Mouse (Mus musculus): Measurements from ENCODE around the gene Pfkfb2. TPM values are rescaled to one million over a fixed set of nuclear protein-coding genes. Genes with fewer than 3 reads are reported as not detected.
"Not testable (repeated sequence)": the region's sequence is repeated elsewhere in the genome, so short reads cannot be mapped to it uniquely, and the experiment has no call there.

Pfkfb2 gene
- polyA plus RNA-seq, 1 experiment from 2014 or later, result 24.8 TPM

DNA sequence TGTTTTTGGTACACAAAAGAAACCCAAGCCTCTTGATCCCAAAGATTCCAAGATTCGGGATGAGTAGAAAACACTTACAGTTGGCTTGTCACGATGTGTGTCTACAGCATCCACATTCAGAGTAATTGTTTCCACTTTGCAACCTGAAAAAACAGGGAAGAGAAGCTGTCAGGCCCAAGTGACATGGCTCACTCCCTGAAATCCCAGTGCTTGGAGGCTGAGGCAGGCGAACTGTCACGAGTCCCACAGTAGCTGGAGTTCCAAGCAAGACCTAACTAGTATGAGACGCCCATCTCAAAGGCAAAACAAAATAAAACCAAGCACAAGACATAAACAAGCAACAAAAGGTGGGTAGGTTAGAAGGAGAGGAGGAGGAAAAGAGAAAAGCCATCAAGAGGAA is 30.5 kb downstream of the Pfkfb2 start:
- H3K4me3 ChIP-seq (replicated peaks; ENCODE audit: low read depth, low read length), result no peak overlapping the region
- H3K4me2 ChIP-seq (ENCODE audit: low read length), result no peak overlapping the region
- no peak overlapping the region for H3K9ac ChIP-seq (replicated peaks; ENCODE audit: low read length)
- DNase-seq (no peak), ATAC-seq (ENCODE audit: low FRiP score, low TSS enrichment) (no peak)
- peaks cover 73% of the 10 kb centered on the region for H3K36me3 ChIP-seq (ENCODE audit: control insufficient read depth, insufficient read depth, low read length)
- H3K9me3 ChIP-seq (ENCODE audit: control insufficient read depth, low read length), result no peaks in the 10 kb centered on the region
- 94% methylated on average over 5 of the region's 5 CpGs for WGBS
- H3K27ac ChIP-seq (replicated peaks; ENCODE audit: low read depth, low read length), result no peak overlapping the region
- H3K27me3 ChIP-seq (ENCODE audit: control insufficient read depth, insufficient read depth, low read length), result no peaks in the 10 kb centered on the region
- H3K4me1 ChIP-seq (ENCODE audit: control insufficient read depth, insufficient read depth, low read length), result no peaks in the 10 kb centered on the region

GRCm38 (mm10) chr1:130683905-130684304 is 45.1 kb downstream of the Pfkfb2 start:
- no peak for ATAC-seq (ENCODE audit: low FRiP score, low TSS enrichment)
- Histone ChIP-seq H3K4me2 (ENCODE audit: low read length) (no peak overlapping the region), H3K27ac (replicated peaks; ENCODE audit: low read depth, low read length) (no peak overlapping the region), H3K27me3 (ENCODE audit: control insufficient read depth, insufficient read depth, low read length) (no peaks in the 10 kb centered on the region), H3K4me3 (replicated peaks; ENCODE audit: low read depth, low read length) (no peak overlapping the region), H3K9me3 (ENCODE audit: control insufficient read depth, low read length) (peaks cover 3% of the 10 kb centered on the region; the same call in 1 of the 2 replicates), H3K36me3 (ENCODE audit: control insufficient read depth, insufficient read depth, low read length) (no peaks in the 10 kb centered on the region), H3K9ac (replicated peaks; ENCODE audit: low read length) (no peak overlapping the region), H3K4me1 (ENCODE audit: control insufficient read depth, insufficient read depth, low read length) (no peaks in the 10 kb centered on the region)
- WGBS, result 44% methylated on average over 1 of the region's 1 CpGs
- no peak for DNase-seq

DNA sequence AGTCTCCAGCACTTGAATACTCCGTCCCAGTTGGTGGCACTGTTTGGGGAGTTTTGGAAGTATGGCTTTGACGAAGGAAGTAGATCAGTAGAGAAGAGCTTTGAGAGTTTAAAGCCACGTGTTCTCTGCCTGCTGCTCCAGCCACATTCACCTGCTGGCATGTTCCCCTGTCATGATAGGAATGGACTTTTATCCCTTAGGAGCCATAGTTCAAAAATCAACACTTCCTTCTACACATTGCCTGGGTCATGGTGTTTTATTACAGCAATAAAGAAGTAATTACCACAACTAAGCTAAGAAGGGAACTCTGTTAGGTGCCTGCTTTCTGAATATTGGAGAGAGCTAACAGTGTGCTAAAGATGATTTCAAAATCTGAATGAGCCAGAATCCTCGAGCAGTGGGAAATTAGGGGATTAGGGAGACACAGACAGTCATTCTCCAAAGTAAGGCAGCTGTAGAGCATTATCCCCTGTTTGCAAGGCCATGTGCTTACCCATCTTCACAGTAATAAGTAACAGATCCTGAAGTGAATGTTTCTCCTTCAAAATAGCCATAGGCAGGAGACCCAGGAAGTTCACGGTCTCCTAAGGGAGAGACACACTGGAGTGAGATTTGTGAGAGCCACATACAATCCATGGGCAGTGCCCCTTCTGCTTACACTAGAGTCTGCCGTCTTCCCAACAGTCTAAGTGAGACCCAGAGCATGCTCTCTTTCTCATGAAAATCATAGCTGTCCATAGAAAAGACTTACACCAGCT is 47.2 kb downstream of the Pfkfb2 start:
- no peak overlapping the region for H3K9ac ChIP-seq (replicated peaks; ENCODE audit: low read length)
- WGBS, result 81% methylated on average over 6 of the region's 6 CpGs
- no peaks in the 10 kb centered on the region for H3K36me3 ChIP-seq (ENCODE audit: control insufficient read depth, insufficient read depth, low read length)
- DNase-seq (no peak), ATAC-seq (ENCODE audit: low FRiP score, low TSS enrichment) (no peak)
- no peaks in the 10 kb centered on the region for H3K27me3 ChIP-seq (ENCODE audit: control insufficient read depth, insufficient read depth, low read length)
- H3K27ac ChIP-seq (replicated peaks; ENCODE audit: low read depth, low read length), result no peak overlapping the region
- H3K9me3 ChIP-seq (ENCODE audit: control insufficient read depth, low read length), result no peaks in the 10 kb centered on the region
- no peak overlapping the region for H3K4me3 ChIP-seq (replicated peaks; ENCODE audit: low read depth, low read length)
- H3K4me1 ChIP-seq (ENCODE audit: control insufficient read depth, insufficient read depth, low read length), result no peaks in the 10 kb centered on the region
- H3K4me2 ChIP-seq (ENCODE audit: low read length), result no peak overlapping the region

- no peak for DNase-seq
- WGBS, result 90% methylated on average over 2 of the region's 2 CpGs
- no peak overlapping the region for H3K4me2 ChIP-seq (ENCODE audit: low read length)
- H3K27ac ChIP-seq (replicated peaks; ENCODE audit: low read depth, low read length), result no peak overlapping the region
- no peaks in the 10 kb centered on the region for H3K9me3 ChIP-seq (ENCODE audit: control insufficient read depth, low read length)
- no peaks in the 10 kb centered on the region for H3K4me1 ChIP-seq (ENCODE audit: control insufficient read depth, insufficient read depth, low read length)
- H3K27me3 ChIP-seq (ENCODE audit: control insufficient read depth, insufficient read depth, low read length), result no peaks in the 10 kb centered on the region
- no peak overlapping the region for H3K9ac ChIP-seq (replicated peaks; ENCODE audit: low read length)
- ATAC-seq (ENCODE audit: low FRiP score, low TSS enrichment), result no peak
- H3K36me3 ChIP-seq (ENCODE audit: control insufficient read depth, insufficient read depth, low read length), result no peaks in the 10 kb centered on the region
- H3K4me3 ChIP-seq (replicated peaks; ENCODE audit: low read depth, low read length), result no peak overlapping the region
These were observed 48.0 kb downstream of the Pfkfb2 start for GRCm38 (mm10) chr1:130681075-130681474.

- Histone ChIP-seq H3K4me1 (ENCODE audit: control insufficient read depth, insufficient read depth, low read length) (no peaks in the 10 kb centered on the region), H3K27ac (replicated peaks; ENCODE audit: low read depth, low read length) (no peak overlapping the region), H3K9ac (replicated peaks; ENCODE audit: low read length) (no peak overlapping the region), H3K9me3 (ENCODE audit: control insufficient read depth, low read length) (no peaks in the 10 kb centered on the region), H3K36me3 (ENCODE audit: control insufficient read depth, insufficient read depth, low read length) (no peaks in the 10 kb centered on the region), H3K4me2 (ENCODE audit: low read length) (no peak overlapping the region), H3K4me3 (replicated peaks; ENCODE audit: low read depth, low read length) (no peak overlapping the region), H3K27me3 (ENCODE audit: control insufficient read depth, insufficient read depth, low read length) (no peaks in the 10 kb centered on the region)
- DNase-seq (no peak), ATAC-seq (ENCODE audit: low FRiP score, low TSS enrichment) (no peak)
- WGBS, result 88% methylated on average over 2 of the region's 2 CpGs
These were observed 50.5 kb downstream of the Pfkfb2 start for GRCm38 (mm10) chr1:130678551-130678950.

DNA sequence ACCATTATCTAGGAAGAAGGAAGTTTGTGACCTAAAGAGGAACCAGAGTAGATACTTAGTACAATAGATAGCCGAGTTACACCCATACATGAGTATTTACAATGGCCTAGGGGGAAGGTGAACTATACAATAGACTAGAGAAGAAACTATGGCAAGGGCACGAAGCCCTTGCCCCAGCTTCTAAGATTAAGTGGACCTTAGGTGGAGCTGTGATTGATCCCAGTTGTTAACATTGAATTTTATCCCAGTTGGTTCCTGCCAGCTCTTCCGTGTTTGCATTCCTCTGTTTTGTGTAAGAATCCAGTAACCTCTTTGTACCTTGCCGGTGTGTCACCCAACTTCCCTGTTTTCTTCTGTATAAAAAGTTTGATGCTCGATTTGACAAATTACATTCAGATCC is 65.5 kb downstream of the Pfkfb2 start:
- not testable (repeated sequence) for H3K27me3 ChIP-seq (ENCODE audit: control insufficient read depth, insufficient read depth, low read length); H3K4me2 ChIP-seq (ENCODE audit: low read length); H3K9ac ChIP-seq (replicated peaks; ENCODE audit: low read length); H3K9me3 ChIP-seq (ENCODE audit: control insufficient read depth, low read length); H3K27ac ChIP-seq (replicated peaks; ENCODE audit: low read depth, low read length); ATAC-seq (ENCODE audit: low FRiP score, low TSS enrichment); DNase-seq; H3K4me1 ChIP-seq (ENCODE audit: control insufficient read depth, insufficient read depth, low read length); H3K36me3 ChIP-seq (ENCODE audit: control insufficient read depth, insufficient read depth, low read length); H3K4me3 ChIP-seq (replicated peaks; ENCODE audit: low read depth, low read length)
- WGBS, result 88% methylated on average over 5 of the region's 5 CpGs

- no peak for DNase-seq
- no peak within 1 kb of the TSS for H3K4me2 ChIP-seq (ENCODE audit: low read length)
- no peaks in the 10 kb centered on the region for H3K27me3 ChIP-seq (ENCODE audit: control insufficient read depth, insufficient read depth, low read length)
- H3K9ac ChIP-seq (replicated peaks; ENCODE audit: low read length), result no peak within 1 kb of the TSS
- no peaks in the 10 kb centered on the region for H3K36me3 ChIP-seq (ENCODE audit: control insufficient read depth, insufficient read depth, low read length)
- no peak within 1 kb of the TSS for H3K4me3 ChIP-seq (replicated peaks; ENCODE audit: low read depth, low read length)
- H3K4me1 ChIP-seq (ENCODE audit: control insufficient read depth, insufficient read depth, low read length), result no peaks in the 10 kb centered on the region
- no peak within 1 kb of the TSS for H3K27ac ChIP-seq (replicated peaks; ENCODE audit: low read depth, low read length)
- 90% methylated on average over 3 of the region's 3 CpGs for WGBS
- no peak for ATAC-seq (ENCODE audit: low FRiP score, low TSS enrichment)
- H3K9me3 ChIP-seq (ENCODE audit: control insufficient read depth, low read length), result no peaks in the 10 kb centered on the region
These were observed 67.6 kb downstream of the Pfkfb2 start, which contains the start of gene C4bp for GRCm38 (mm10) chr1:130661454-130661853. TSS of gene C4bp (minus strand) at chr1:130661632.

DNA sequence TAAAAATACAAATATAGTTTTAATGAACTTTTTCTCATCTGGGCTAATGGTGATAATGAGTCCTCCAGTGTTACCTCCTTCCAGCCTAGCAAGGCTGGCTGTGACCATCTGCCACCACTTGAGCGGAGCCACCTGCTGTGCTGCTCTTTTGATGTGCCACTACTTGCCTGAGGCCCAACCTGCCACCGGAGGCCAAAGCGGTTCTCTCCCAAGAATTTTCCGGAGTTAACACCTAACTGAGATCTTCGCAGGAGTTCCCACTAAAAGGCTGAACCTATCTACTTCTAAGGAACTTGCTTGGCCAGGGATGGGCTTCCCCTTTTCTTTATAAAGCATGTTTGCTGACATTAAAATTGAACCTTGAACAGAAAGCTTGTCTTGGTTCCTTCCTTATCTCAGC is 69.4 kb downstream of the Pfkfb2 start:
- H3K4me2 ChIP-seq (ENCODE audit: low read length); DNase-seq; H3K9me3 ChIP-seq (ENCODE audit: control insufficient read depth, low read length); H3K4me3 ChIP-seq (replicated peaks; ENCODE audit: low read depth, low read length); H3K27ac ChIP-seq (replicated peaks; ENCODE audit: low read depth, low read length); H3K36me3 ChIP-seq (ENCODE audit: control insufficient read depth, insufficient read depth, low read length); H3K9ac ChIP-seq (replicated peaks; ENCODE audit: low read length); ATAC-seq (ENCODE audit: low FRiP score, low TSS enrichment); H3K27me3 ChIP-seq (ENCODE audit: control insufficient read depth, insufficient read depth, low read length); H3K4me1 ChIP-seq (ENCODE audit: control insufficient read depth, insufficient read depth, low read length): not testable (repeated sequence)
- 52% methylated on average over 5 of the region's 5 CpGs for WGBS

- DNase-seq, result peak; percentile 58
These were observed 85.0 kb downstream of the Pfkfb2 start for GRCm38 (mm10) chr1:130644103-130644502.

More at GRCm38 (mm10) chr1:130644103-130644502, 85.0 kb downstream of the Pfkfb2 start:
- Histone ChIP-seq H3K4me2 (ENCODE audit: low read length) (no peak overlapping the region), H3K9me3 (ENCODE audit: control insufficient read depth, low read length) (no peaks in the 10 kb centered on the region), H3K27me3 (ENCODE audit: control insufficient read depth, insufficient read depth, low read length) (no peaks in the 10 kb centered on the region), H3K36me3 (ENCODE audit: control insufficient read depth, insufficient read depth, low read length) (no peaks in the 10 kb centered on the region), H3K9ac (replicated peaks; ENCODE audit: low read length) (no peak overlapping the region), H3K4me3 (replicated peaks; ENCODE audit: low read depth, low read length) (no peak overlapping the region), H3K27ac (replicated peaks; ENCODE audit: low read depth, low read length) (no peak overlapping the region), H3K4me1 (ENCODE audit: control insufficient read depth, insufficient read depth, low read length) (peaks cover 3% of the 10 kb centered on the region; the same call in 1 of the 2 replicates)
- ATAC-seq (ENCODE audit: low FRiP score, low TSS enrichment), result no peak
- 35% methylated on average over 4 of the region's 4 CpGs for WGBS

Data from midbrain, embryonic 14.5 days (tissue).